Mouse (Mus musculus): ENCODE results near the gene Lig3.

- no peak for TF ChIP-seq POLR2A (IDR thresholded peaks at IDR 0.05; ENCODE audit: low read depth, low read length)
- no peak for TF ChIP-seq CTCF (IDR thresholded peaks at IDR 0.05; ENCODE audit: borderline replicate concordance, insufficient read depth, low read length)
Observed at GRCm38 (mm10) chr11:82844771-82845414, 64.0 kb downstream of the Lig3 start.

Data from embryonic fibroblast, embryonic 13.5 days (primary cell).